Mouse (Mus musculus) myocyte (in vitro differentiated cells): ENCODE data around the gene Klk13. TPM values are rescaled to one million over a fixed set of nuclear protein-coding genes. Genes with fewer than 3 reads are reported as not detected.

Experiments
- H3K27me3 ChIP-seq: one replicate; pipeline ENCODE4 v1.6.1; 2011; ENCODE audit not compliant: control insufficient read depth, insufficient read depth, insufficient read length
- H3K36me3 ChIP-seq: one replicate; pipeline ENCODE4 v1.6.1; 2011; ENCODE audit not compliant: control insufficient read depth, insufficient read depth
- H3K4me2 ChIP-seq: one replicate; pipeline ENCODE4 v1.6.1; 2011; ENCODE audit warnings: low read depth, control low read depth
- H3K4me3 ChIP-seq: one replicate; pipeline ENCODE4 v1.5.1; 2011; ENCODE audit warnings: mild to moderate bottlenecking, control low read depth, moderate library complexity
- H3K79me2 ChIP-seq: one replicate; pipeline ENCODE4 v1.6.1; 2011; ENCODE audit not compliant: control insufficient read depth, insufficient read depth
- H3ac ChIP-seq: one replicate; pipeline ENCODE4 v1.6.1; 2011; ENCODE audit not compliant: control insufficient read depth, insufficient read length
- CEBPB ChIP-seq: IDR thresholded peaks from 2 replicates; pipeline ENCODE4 v1.6.1; 2011; ENCODE audit warnings: mild to moderate bottlenecking, moderate library complexity; ENCODE audit not compliant: poor library complexity, insufficient read depth, severe bottlenecking
- E2F4 ChIP-seq: IDR thresholded peaks from one replicate; pipeline ENCODE4 v1.6.1; 2011; ENCODE audit warnings: mild to moderate bottlenecking, control low read depth, moderate library complexity; ENCODE audit not compliant: insufficient read depth
- MAX ChIP-seq: IDR thresholded peaks from one replicate; pipeline ENCODE4 v1.6.1; 2011; ENCODE audit warnings: low read depth, mild to moderate bottlenecking, control low read depth
- MYOD1 ChIP-seq, 3 experiments: IDR thresholded peaks; one replicate each; pipeline ENCODE4 v1.6.1; 2011; ENCODE audit warnings: control low read depth in 2 of 3, low read depth in 2 of 3, mild to moderate bottlenecking in 2 of 3, moderate library complexity in 1 of 3; ENCODE audit not compliant: insufficient read length in 2 of 3, control insufficient read depth in 1 of 3
- MYOG ChIP-seq, 3 experiments: IDR thresholded peaks; one replicate each; pipeline ENCODE4 v1.6.1; 2011; ENCODE audit warnings: control low read depth in 2 of 3, low read depth in 2 of 3, mild to moderate bottlenecking in 2 of 3; ENCODE audit not compliant: insufficient read length in 2 of 3, control insufficient read depth in 1 of 3, insufficient read depth in 1 of 3
- POLR2A ChIP-seq: IDR thresholded peaks from one replicate; pipeline ENCODE4 v1.6.1; 2011; ENCODE audit warnings: low read depth, mild to moderate bottlenecking, control low read depth, moderate library complexity; ENCODE audit not compliant: insufficient read length
- POLR2AphosphoS2 ChIP-seq: IDR thresholded peaks from one replicate; pipeline ENCODE4 v1.6.1; 2011; ENCODE audit warnings: low read depth, control low read depth; ENCODE audit not compliant: insufficient read length
- REST ChIP-seq: IDR thresholded peaks from one replicate; pipeline ENCODE4 v1.6.1; 2011; ENCODE audit warnings: mild to moderate bottlenecking, control low read depth, moderate library complexity; ENCODE audit not compliant: insufficient read depth, insufficient read length
- SRF ChIP-seq: IDR thresholded peaks from one replicate; pipeline ENCODE4 v1.6.1; 2011; ENCODE audit warnings: low read depth; ENCODE audit not compliant: control insufficient read depth, insufficient read length
- TCF12 ChIP-seq: IDR thresholded peaks from one replicate; pipeline ENCODE4 v1.6.1; 2011; ENCODE audit warnings: mild to moderate bottlenecking, control low read depth; ENCODE audit not compliant: poor library complexity, insufficient read depth, severe bottlenecking
- TCF3 ChIP-seq: IDR thresholded peaks from one replicate; pipeline ENCODE4 v1.6.1; 2011; ENCODE audit warnings: low read depth, control low read depth; ENCODE audit not compliant: insufficient read length
- USF1 ChIP-seq: IDR thresholded peaks from one replicate; pipeline ENCODE4 v1.6.1; 2011; ENCODE audit warnings: low read depth, mild to moderate bottlenecking, control low read depth, moderate library complexity
- polyA plus RNA-seq: library from polyadenylated mRNA; unstranded; fragments of >200 nt; fragmentation: generic; extraction: Trizol; gene quantifications from one replicate; pipeline ENCODE4 v1.2.1, GENCODE M21; 2012; ENCODE audit warnings: missing spikeins

The Klk13 gene
- polyA plus RNA-seq, 1 experiment, result not detected

- H3ac ChIP-seq, result peak within 1 kb of the TSS; percentile 61
- H3K79me2 ChIP-seq, result peaks cover 20% of the 10 kb centered on the region
- H3K4me3 ChIP-seq, result peak within 1 kb of the TSS; percentile 61
- H3K4me2 ChIP-seq, result peak within 1 kb of the TSS; percentile 82
- TF ChIP-seq REST (no peak), POLR2A (peak; percentile 61), SRF (no peak), CEBPB (no peak), E2F4 (no peak)
- no peaks in the 10 kb centered on the region for H3K27me3 ChIP-seq
- H3K36me3 ChIP-seq, result peaks cover 5% of the 10 kb centered on the region
These were observed 40.4 kb upstream of the Klk13 start, which contains the start of gene Ctu1 for GRCm38 (mm10) chr7:43671809-43672580. Ctu1 (plus strand) TSS chr7:43672016.

- peaks cover 20% of the 10 kb centered on the region for H3K79me2 ChIP-seq
- TF ChIP-seq CEBPB (no peak), SRF (no peak), USF1 (no peak), REST (no peak), POLR2AphosphoS2 (no peak), TCF3 (no peak)
These were observed 39.6 kb upstream of the Klk13 start for GRCm38 (mm10) chr7:43672581-43673260.

GRCm38 (mm10) chr7:43675091-43675490 lies 37.3 kb upstream of the Klk13 start:
- H3K27me3 ChIP-seq, result no peaks in the 10 kb centered on the region
- H3K4me2 ChIP-seq, result no peak overlapping the region
- no peak overlapping the region for H3K4me3 ChIP-seq
- no peak overlapping the region for H3ac ChIP-seq
- no peak for TF ChIP-seq POLR2AphosphoS2
- TF ChIP-seq SRF, result no peak
- TF ChIP-seq USF1, result no peak
- no peak for TF ChIP-seq CEBPB
- no peak for TF ChIP-seq MYOD1 (IDR thresholded peaks at IDR 0.05; ENCODE audit: control insufficient read depth in 1 of 3, insufficient read length in 2 of 3, low read depth in 2 of 3)
- TF ChIP-seq TCF12, result no peak
- TF ChIP-seq MYOG (IDR thresholded peaks at IDR 0.05; ENCODE audit: control insufficient read depth in 1 of 3, insufficient read depth in 1 of 3, insufficient read length in 2 of 3, low read depth in 2 of 3), result no peak
- TF ChIP-seq TCF3, result no peak
- TF ChIP-seq POLR2A, result no peak
- TF ChIP-seq MAX, result no peak
- no peak for TF ChIP-seq E2F4
- TF ChIP-seq REST, result no peak
- H3K79me2 ChIP-seq, result peaks cover 20% of the 10 kb centered on the region
- H3K36me3 ChIP-seq, result peaks cover 10% of the 10 kb centered on the region

More at GRCm38 (mm10) chr7:43672581-43673260, 39.6 kb upstream of the Klk13 start:
- H3K4me2 ChIP-seq, result peak overlapping the region; percentile 82
- H3K4me3 ChIP-seq, result peak overlapping the region; percentile 61
- peak overlapping the region; percentile 61 for H3ac ChIP-seq
- H3K36me3 ChIP-seq, result peaks cover 10% of the 10 kb centered on the region
- H3K27me3 ChIP-seq, result no peaks in the 10 kb centered on the region

- H3ac ChIP-seq, result no peak overlapping the region
- H3K4me3 ChIP-seq, result no peak overlapping the region
These were observed 33.9 kb upstream of the Klk13 start for GRCm38 (mm10) chr7:43678517-43678916.

More at GRCm38 (mm10) chr7:43678517-43678916, 33.9 kb upstream of the Klk13 start:
- H3K4me2 ChIP-seq, result no peak overlapping the region
- H3K27me3 ChIP-seq, result no peaks in the 10 kb centered on the region
- peaks cover 10% of the 10 kb centered on the region for H3K36me3 ChIP-seq
- peaks cover 9% of the 10 kb centered on the region for H3K79me2 ChIP-seq
- TF ChIP-seq TCF12 (no peak), TCF3 (no peak), MYOD1 (IDR thresholded peaks at IDR 0.05; ENCODE audit: control insufficient read depth in 1 of 3, insufficient read length in 2 of 3, low read depth in 2 of 3) (no peak), SRF (no peak), MAX (no peak), E2F4 (no peak), MYOG (IDR thresholded peaks at IDR 0.05; ENCODE audit: control insufficient read depth in 1 of 3, insufficient read depth in 1 of 3, insufficient read length in 2 of 3, low read depth in 2 of 3) (no peak), REST (no peak), POLR2A (no peak), POLR2AphosphoS2 (no peak), USF1 (no peak), CEBPB (no peak)
